Mouse (Mus musculus): ENCODE data around the gene Cacna2d2. TPM values are rescaled to one million over a fixed set of nuclear protein-coding genes. Genes with fewer than 3 reads are reported as not detected.

Gene Cacna2d2
- 0.38 and 0.60 TPM in 2 replicates for polyA plus RNA-seq (2015; fragmentation: Nextera tagmentation; extraction: Ambion mirVana)

DNA sequence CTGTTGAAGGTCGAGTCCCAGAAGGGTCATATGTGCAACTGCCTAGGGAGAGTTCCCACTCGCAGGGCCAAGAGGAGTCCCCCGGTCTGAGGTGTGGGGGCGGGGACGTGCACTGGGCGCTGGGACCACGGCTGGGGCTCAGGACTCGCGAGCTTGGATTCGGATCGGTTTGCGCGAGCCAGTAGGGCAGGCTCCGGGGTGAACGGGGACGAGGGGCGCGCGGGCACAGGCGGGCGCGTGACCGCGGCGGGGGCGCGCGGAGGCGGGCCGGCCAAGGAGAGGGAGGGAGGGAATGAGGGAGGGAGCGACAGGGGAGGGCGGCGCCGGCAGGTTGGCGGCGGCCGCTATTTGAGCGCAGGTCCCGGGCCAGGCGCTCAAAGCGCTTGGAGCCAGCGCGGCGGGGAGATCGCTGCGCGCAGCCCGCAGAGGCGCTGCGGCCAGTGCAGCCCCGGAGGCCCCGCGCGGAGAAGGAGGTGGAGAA is at the start of gene Cacna2d2:
Gene Cacna2d2 (plus strand): TSS at position 122 of the 481 bp plus-strand sequence.
- H3K9ac ChIP-seq (ENCODE audit: low read length): peak within 1 kb of the TSS; percentile 55
- peak within 1 kb of the TSS; percentile 99 for H3K4me2 ChIP-seq (ENCODE audit: low read depth, low read length)
- no peak within 1 kb of the TSS for H3K27ac ChIP-seq (ENCODE audit: low read length)
- no peaks in the 10 kb centered on the region for H3K9me3 ChIP-seq (ENCODE audit: control insufficient read depth, low read length)
- peaks cover 67% of the 10 kb centered on the region for H3K27me3 ChIP-seq (ENCODE audit: control insufficient read depth, insufficient read depth, low read depth, low read length)
- peak within 1 kb of the TSS; percentile 59 for H3K4me3 ChIP-seq (ENCODE audit: low read length)
- WGBS: under 1% methylated on average over 25 of the region's 54 CpGs
- H3K36me3 ChIP-seq (ENCODE audit: control insufficient read depth, insufficient read depth, low read length): no peaks in the 10 kb centered on the region
- ATAC-seq (ENCODE audit: low read depth): peak; percentile 73
- H3K4me1 ChIP-seq (replicated peaks; ENCODE audit: control insufficient read depth, insufficient read depth, low read length): peaks cover 5% of the 10 kb centered on the region; the same call in 1 of the 2 replicates

DNA sequence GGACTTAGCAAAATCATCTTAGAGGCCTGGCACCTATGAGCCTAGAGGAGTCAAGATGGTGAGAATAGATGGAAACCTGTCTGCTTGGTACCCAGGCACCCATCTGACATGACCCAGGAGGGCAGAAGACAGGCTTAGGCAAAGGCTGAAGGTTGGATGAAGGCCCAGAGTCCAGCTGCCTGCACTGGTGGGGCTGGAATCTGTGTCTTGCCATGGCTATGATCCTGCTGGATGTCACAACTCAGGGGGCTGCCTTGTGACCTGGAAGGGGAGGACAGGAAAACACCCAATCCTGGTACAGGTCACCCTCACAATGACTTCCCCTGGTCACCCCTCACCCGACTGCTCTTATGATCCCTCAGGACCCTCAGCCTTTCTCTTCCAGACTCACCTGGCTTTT is 44.6 kb upstream of the Cacna2d2 start:
- Histone ChIP-seq H3K9me3 (ENCODE audit: control insufficient read depth, low read length) (no peaks in the 10 kb centered on the region), H3K27me3 (ENCODE audit: control insufficient read depth, insufficient read depth, low read depth, low read length) (peaks cover 5% of the 10 kb centered on the region; the same call in 1 of the 2 replicates), H3K9ac (ENCODE audit: low read length) (no peak overlapping the region), H3K4me1 (replicated peaks; ENCODE audit: control insufficient read depth, insufficient read depth, low read length) (no peaks in the 10 kb centered on the region), H3K4me3 (ENCODE audit: low read length) (no peak overlapping the region), H3K27ac (ENCODE audit: low read length) (no peak overlapping the region), H3K4me2 (ENCODE audit: low read depth, low read length) (no peak overlapping the region), H3K36me3 (ENCODE audit: control insufficient read depth, insufficient read depth, low read length) (no peaks in the 10 kb centered on the region)
- ATAC-seq (ENCODE audit: low read depth): no peak
- WGBS: 65% methylated on average over 1 of the region's 1 CpGs

DNA sequence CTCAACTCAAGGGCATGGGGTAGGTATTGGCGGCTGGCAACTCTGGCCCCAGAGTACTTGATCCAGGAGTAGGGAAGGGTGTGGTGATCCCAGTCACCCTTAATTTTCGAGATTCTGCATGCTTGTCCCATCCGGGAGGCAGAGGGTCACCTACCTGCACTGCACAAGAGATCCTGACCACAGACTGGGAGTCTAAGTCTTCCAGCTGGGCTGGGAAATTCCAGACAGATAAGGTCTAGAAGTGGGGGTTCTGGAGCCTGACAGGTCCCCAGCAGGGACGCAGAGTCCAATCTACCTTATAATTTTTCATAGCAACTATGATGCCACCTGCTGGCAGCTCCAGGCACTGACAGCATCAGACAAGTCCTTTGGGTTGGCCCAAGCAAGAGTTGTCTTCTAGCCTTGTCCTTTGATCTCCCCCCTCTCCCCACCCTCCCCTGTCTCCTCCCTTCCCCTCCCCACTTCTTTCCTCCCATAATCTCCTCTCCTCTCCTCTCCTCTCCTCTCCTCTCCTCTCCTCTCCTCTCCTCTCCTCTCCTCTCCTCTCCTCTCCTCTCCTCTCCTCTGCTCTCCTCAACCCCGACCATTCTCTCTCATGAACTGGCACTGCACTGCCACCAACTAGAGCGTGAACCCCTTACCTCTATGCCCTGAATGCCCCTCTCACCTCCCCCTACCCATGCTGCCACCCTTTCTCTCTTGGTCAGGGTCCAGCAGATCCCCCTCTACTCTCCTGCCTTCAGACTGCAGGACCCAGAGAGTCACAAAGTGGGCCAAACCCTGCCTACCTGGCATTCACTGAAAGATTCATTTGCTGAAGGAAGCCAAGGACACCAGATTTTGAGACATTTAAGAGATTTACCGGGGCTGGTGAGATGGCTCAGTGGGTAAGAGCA is 43.3 kb upstream of the Cacna2d2 start:
- Histone ChIP-seq H3K27me3 (ENCODE audit: control insufficient read depth, insufficient read depth, low read depth, low read length) (peaks cover 5% of the 10 kb centered on the region; the same call in 1 of the 2 replicates), H3K27ac (ENCODE audit: low read length) (no peak overlapping the region), H3K36me3 (ENCODE audit: control insufficient read depth, insufficient read depth, low read length) (no peaks in the 10 kb centered on the region), H3K4me1 (replicated peaks; ENCODE audit: control insufficient read depth, insufficient read depth, low read length) (no peaks in the 10 kb centered on the region), H3K9ac (ENCODE audit: low read length) (no peak overlapping the region), H3K4me2 (ENCODE audit: low read depth, low read length) (no peak overlapping the region), H3K4me3 (ENCODE audit: low read length) (no peak overlapping the region), H3K9me3 (ENCODE audit: control insufficient read depth, low read length) (no peaks in the 10 kb centered on the region)
- ATAC-seq (ENCODE audit: low read depth): no peak
- WGBS: 45% methylated on average over 6 of the region's 7 CpGs

DNA sequence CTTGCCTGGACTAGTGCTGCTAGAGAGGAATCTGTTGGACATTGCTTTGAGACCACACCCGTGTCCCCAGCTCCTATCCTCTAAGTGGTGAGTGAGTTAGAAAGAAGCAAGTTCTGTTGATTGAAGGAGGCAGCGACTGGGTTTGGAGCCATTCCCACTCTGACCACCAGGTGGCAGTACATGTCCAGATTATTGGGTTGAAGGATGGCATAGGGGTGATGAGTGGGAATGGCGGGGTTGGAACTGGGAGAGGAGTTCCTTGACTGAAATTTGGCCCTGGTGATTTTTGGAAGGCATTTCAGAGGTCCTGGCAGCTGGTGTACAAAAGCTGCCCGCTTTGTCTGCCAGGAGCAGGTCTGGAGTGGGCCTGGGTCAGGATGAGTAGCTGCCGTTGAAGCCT is 41.8 kb upstream of the Cacna2d2 start:
- no peak overlapping the region for H3K4me3 ChIP-seq (ENCODE audit: low read length)
- H3K4me1 ChIP-seq (replicated peaks; ENCODE audit: control insufficient read depth, insufficient read depth, low read length): no peaks in the 10 kb centered on the region
- no peak overlapping the region for H3K4me2 ChIP-seq (ENCODE audit: low read depth, low read length)
- no peak overlapping the region for H3K27ac ChIP-seq (ENCODE audit: low read length)
- H3K9ac ChIP-seq (ENCODE audit: low read length): no peak overlapping the region
- H3K36me3 ChIP-seq (ENCODE audit: control insufficient read depth, insufficient read depth, low read length): no peaks in the 10 kb centered on the region
- no peaks in the 10 kb centered on the region for H3K9me3 ChIP-seq (ENCODE audit: control insufficient read depth, low read length)
- H3K27me3 ChIP-seq (ENCODE audit: control insufficient read depth, insufficient read depth, low read depth, low read length): peaks cover 5% of the 10 kb centered on the region; the same call in 1 of the 2 replicates
- WGBS: 17% methylated on average over 5 of the region's 5 CpGs
- ATAC-seq (ENCODE audit: low read depth): peak; percentile 57

DNA sequence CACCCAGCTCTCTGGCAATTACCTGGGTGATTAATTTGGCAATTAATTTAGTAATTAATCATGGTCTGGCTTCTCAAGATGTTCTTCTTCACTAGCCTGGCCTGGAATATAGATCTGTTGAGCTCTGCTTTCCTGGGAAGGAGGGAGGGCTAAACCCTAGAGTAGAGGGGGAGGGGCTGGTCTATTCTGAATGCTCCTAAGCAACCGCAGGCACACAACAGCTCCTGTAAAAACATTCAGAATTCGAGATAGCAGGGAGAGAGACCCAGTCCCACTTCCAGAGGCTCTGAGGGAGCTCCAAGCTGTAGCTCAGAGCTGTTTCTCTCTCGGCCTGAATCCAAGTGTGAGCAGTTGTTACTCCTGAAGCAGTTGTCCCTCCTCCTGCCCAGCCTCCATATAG is 38.4 kb upstream of the Cacna2d2 start:
- H3K4me2 ChIP-seq (ENCODE audit: low read depth, low read length): no peak overlapping the region

DNA sequence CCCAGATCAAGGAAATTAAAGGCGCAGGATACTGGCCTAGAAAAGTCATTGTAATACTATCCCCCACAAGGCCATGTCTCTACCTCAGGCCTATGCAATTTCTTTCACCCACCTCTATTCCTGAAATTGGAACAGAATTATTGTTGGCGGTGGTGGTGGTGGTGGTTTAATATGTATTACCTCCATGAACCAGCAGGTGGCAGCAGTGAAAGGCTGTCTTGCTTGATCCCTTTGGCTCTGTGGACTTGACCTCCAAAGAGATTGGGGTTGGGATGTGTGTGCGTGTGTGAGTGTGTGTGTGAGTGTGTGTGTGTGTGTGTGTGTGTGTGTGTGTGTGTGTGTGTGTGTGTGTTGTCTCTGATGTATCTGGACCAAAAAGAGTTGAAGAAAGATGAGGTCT is 32.8 kb upstream of the Cacna2d2 start:
- Histone ChIP-seq H3K4me1 (replicated peaks; ENCODE audit: control insufficient read depth, insufficient read depth, low read length) (no peaks in the 10 kb centered on the region), H3K4me3 (ENCODE audit: low read length) (no peak overlapping the region), H3K27me3 (ENCODE audit: control insufficient read depth, insufficient read depth, low read depth, low read length) (no peaks in the 10 kb centered on the region; the same call in 1 of the 2 replicates), H3K36me3 (ENCODE audit: control insufficient read depth, insufficient read depth, low read length) (no peaks in the 10 kb centered on the region), H3K27ac (ENCODE audit: low read length) (no peak overlapping the region), H3K9me3 (ENCODE audit: control insufficient read depth, low read length) (no peaks in the 10 kb centered on the region), H3K9ac (ENCODE audit: low read length) (no peak overlapping the region), H3K4me2 (ENCODE audit: low read depth, low read length) (no peak overlapping the region)
- WGBS: 2% methylated on average over 3 of the region's 3 CpGs
- no peak for ATAC-seq (ENCODE audit: low read depth)

More for the DNA sequence above, 38.4 kb upstream of the Cacna2d2 start:
- H3K9me3 ChIP-seq (ENCODE audit: control insufficient read depth, low read length): no peaks in the 10 kb centered on the region
- ATAC-seq (ENCODE audit: low read depth): no peak
- H3K9ac ChIP-seq (ENCODE audit: low read length): no peak overlapping the region
- no peaks in the 10 kb centered on the region for H3K4me1 ChIP-seq (replicated peaks; ENCODE audit: control insufficient read depth, insufficient read depth, low read length)
- no peaks in the 10 kb centered on the region for H3K36me3 ChIP-seq (ENCODE audit: control insufficient read depth, insufficient read depth, low read length)
- H3K27ac ChIP-seq (ENCODE audit: low read length): no peak overlapping the region
- H3K27me3 ChIP-seq (ENCODE audit: control insufficient read depth, insufficient read depth, low read depth, low read length): peaks cover 2% of the 10 kb centered on the region
- H3K4me3 ChIP-seq (ENCODE audit: low read length): no peak overlapping the region
- 15% methylated on average over 3 of the region's 3 CpGs for WGBS

DNA sequence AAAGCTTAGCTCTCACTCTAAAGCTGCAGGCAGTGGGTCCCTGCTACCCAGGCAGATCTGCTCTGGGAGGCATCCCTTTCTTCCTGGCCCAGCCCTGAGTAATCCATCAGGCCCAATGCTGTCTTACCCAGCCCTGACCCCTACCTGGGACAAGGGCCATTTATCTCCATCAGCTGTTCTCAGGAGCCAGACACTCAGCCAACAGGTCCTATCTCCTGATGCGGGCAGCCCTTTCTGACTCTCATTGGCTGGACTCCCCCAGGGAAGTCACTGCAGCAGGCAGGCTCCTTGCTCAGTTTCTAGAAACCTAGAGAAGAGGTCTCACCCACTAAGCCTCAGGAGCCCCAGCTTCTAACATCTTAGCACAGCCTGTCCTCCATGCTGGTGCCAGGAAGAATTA is 31.1 kb upstream of the Cacna2d2 start:
- WGBS: 32% methylated on average over 1 of the region's 1 CpGs

DNA sequence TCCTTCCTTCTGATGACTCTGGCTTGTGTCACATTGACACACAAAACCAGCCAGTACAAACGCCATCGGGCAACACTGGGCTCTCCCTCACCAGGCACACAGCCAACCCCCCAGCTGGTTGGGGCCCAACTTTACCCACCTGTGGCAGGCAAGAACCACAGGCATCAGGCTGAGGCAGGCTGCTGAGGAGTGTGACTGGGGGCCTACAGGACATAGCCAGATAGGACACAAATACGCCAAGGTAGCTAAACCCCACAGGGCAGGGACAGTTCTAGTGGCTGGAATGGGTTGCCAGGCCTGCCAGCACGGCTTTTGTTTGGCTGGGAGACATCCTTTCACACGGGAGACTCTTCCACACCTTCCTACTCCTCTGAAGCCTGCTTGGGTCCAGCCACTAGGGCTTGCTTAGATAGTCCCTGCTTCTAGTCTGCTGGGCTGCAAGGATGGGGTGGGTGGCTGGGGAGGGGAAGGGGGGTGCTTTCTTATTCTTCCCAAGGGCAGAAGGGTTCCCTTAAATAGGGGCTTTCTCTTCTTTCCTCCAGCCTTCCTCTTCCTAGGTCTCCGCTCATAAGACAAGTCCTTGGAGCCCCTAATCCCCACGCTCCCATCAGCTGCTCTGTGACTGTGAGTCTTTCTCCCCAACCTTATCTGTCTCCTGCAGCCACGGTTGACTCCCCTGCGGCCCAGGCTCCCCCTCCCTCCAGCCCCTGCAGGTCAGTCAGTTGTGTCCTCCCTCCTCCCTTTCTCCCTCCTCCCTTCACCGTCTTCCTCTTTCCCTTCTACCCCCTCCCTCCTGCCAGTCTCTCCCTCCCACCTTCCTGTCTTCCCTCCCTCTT is 29.9 kb upstream of the Cacna2d2 start:
- no peaks in the 10 kb centered on the region for H3K4me1 ChIP-seq (replicated peaks; ENCODE audit: control insufficient read depth, insufficient read depth, low read length)
- 29% methylated on average over 10 of the region's 10 CpGs for WGBS
- H3K36me3 ChIP-seq (ENCODE audit: control insufficient read depth, insufficient read depth, low read length): no peaks in the 10 kb centered on the region
- no peak overlapping the region for H3K4me3 ChIP-seq (ENCODE audit: low read length)
- H3K4me2 ChIP-seq (ENCODE audit: low read depth, low read length): no peak overlapping the region
- H3K27ac ChIP-seq (ENCODE audit: low read length): no peak overlapping the region
- no peaks in the 10 kb centered on the region; the same call in 1 of the 2 replicates for H3K27me3 ChIP-seq (ENCODE audit: control insufficient read depth, insufficient read depth, low read depth, low read length)
- no peaks in the 10 kb centered on the region for H3K9me3 ChIP-seq (ENCODE audit: control insufficient read depth, low read length)
- ATAC-seq (ENCODE audit: low read depth): no peak
- no peak overlapping the region for H3K9ac ChIP-seq (ENCODE audit: low read length)

More for the DNA sequence above, 31.1 kb upstream of the Cacna2d2 start:
- no peak for ATAC-seq (ENCODE audit: low read depth)
- Histone ChIP-seq H3K36me3 (ENCODE audit: control insufficient read depth, insufficient read depth, low read length) (no peaks in the 10 kb centered on the region), H3K27ac (ENCODE audit: low read length) (no peak overlapping the region), H3K9me3 (ENCODE audit: control insufficient read depth, low read length) (no peaks in the 10 kb centered on the region), H3K4me3 (ENCODE audit: low read length) (no peak overlapping the region), H3K4me1 (replicated peaks; ENCODE audit: control insufficient read depth, insufficient read depth, low read length) (no peaks in the 10 kb centered on the region), H3K27me3 (ENCODE audit: control insufficient read depth, insufficient read depth, low read depth, low read length) (no peaks in the 10 kb centered on the region; the same call in none of the 2 replicates), H3K4me2 (ENCODE audit: low read depth, low read length) (no peak overlapping the region), H3K9ac (ENCODE audit: low read length) (no peak overlapping the region)

DNA sequence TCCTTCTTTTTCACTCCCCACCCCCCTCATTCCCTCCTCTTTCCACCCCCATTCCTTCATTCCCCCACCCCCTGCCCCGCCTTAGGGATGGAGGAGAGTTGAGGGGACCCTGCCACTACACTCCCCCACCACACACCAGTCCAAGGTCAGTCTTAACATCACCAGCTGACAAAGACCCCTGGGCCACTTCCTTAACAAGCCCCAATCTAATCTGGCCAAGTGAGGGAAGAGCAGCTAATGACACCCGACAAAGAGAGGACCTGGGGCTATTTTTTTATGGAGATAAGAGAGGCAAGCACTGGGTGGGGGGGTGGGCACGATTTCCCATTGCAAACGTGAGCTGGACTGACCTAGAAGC is 29.3 kb upstream of the Cacna2d2 start:
- Histone ChIP-seq H3K9me3 (ENCODE audit: control insufficient read depth, low read length) (no peaks in the 10 kb centered on the region), H3K4me1 (replicated peaks; ENCODE audit: control insufficient read depth, insufficient read depth, low read length) (no peaks in the 10 kb centered on the region), H3K27me3 (ENCODE audit: control insufficient read depth, insufficient read depth, low read depth, low read length) (no peaks in the 10 kb centered on the region; the same call in 1 of the 2 replicates), H3K27ac (ENCODE audit: low read length) (no peak overlapping the region), H3K4me3 (ENCODE audit: low read length) (no peak overlapping the region), H3K9ac (ENCODE audit: low read length) (no peak overlapping the region), H3K36me3 (ENCODE audit: control insufficient read depth, insufficient read depth, low read length) (no peaks in the 10 kb centered on the region), H3K4me2 (ENCODE audit: low read depth, low read length) (no peak overlapping the region)
- no peak for ATAC-seq (ENCODE audit: low read depth)
- WGBS: 9% methylated on average over 4 of the region's 4 CpGs
